Mouse (Mus musculus): ENCODE results near the gene Usp25. TPM values are rescaled to one million over a fixed set of nuclear protein-coding genes. Genes with fewer than 3 reads are reported as not detected.
A peak's percentile ranks its signal among the peaks of the same experiment; 100 is the strongest.

Usp25 gene
- polyA plus RNA-seq, 1 experiment from 2014 or later: 29.8 TPM

- 78% methylated on average over 2 of the region's 2 CpGs for WGBS
- no peak overlapping the region for H3K4me2 ChIP-seq (ENCODE audit: low read depth, low read length)
- H3K4me3 ChIP-seq (ENCODE audit: low read depth, low read length): no peak overlapping the region
- H3K36me3 ChIP-seq (replicated peaks; ENCODE audit: control insufficient read depth, insufficient read depth, low read depth, low read length): no peaks in the 10 kb centered on the region; the same call in 1 of the 2 replicates
- H3K4me1 ChIP-seq (ENCODE audit: control insufficient read depth, insufficient read depth, low read length): no peaks in the 10 kb centered on the region
- no peak overlapping the region for H3K9ac ChIP-seq (replicated peaks; ENCODE audit: low read length)
- no peaks in the 10 kb centered on the region for H3K9me3 ChIP-seq (replicated peaks; ENCODE audit: control insufficient read depth, low read length)
- DNase-seq (ENCODE audit: low spot score) (no peak), ATAC-seq (replicated peaks; ENCODE audit: insufficient number of reproducible peaks, low FRiP score, low TSS enrichment, low read depth) (no peak)
- no peak overlapping the region for H3K27ac ChIP-seq (replicated peaks; ENCODE audit: low read depth, low read length)
- H3K27me3 ChIP-seq (ENCODE audit: control insufficient read depth, insufficient read depth, low read length): no peaks in the 10 kb centered on the region
These were observed 70.6 kb downstream of the Usp25 start for GRCm38 (mm10) chr16:77084071-77084470.

- WGBS: 93% methylated on average over 3 of the region's 3 CpGs
- DNase-seq (ENCODE audit: low spot score) (no peak), ATAC-seq (replicated peaks; ENCODE audit: insufficient number of reproducible peaks, low FRiP score, low TSS enrichment, low read depth) (no peak)
- Histone ChIP-seq H3K27me3 (ENCODE audit: control insufficient read depth, insufficient read depth, low read length) (no peaks in the 10 kb centered on the region), H3K27ac (replicated peaks; ENCODE audit: low read depth, low read length) (no peak overlapping the region), H3K9ac (replicated peaks; ENCODE audit: low read length) (no peak overlapping the region), H3K4me1 (ENCODE audit: control insufficient read depth, insufficient read depth, low read length) (no peaks in the 10 kb centered on the region), H3K9me3 (replicated peaks; ENCODE audit: control insufficient read depth, low read length) (no peaks in the 10 kb centered on the region), H3K4me2 (ENCODE audit: low read depth, low read length) (no peak overlapping the region), H3K36me3 (replicated peaks; ENCODE audit: control insufficient read depth, insufficient read depth, low read depth, low read length) (no peaks in the 10 kb centered on the region; the same call in 1 of the 2 replicates), H3K4me3 (ENCODE audit: low read depth, low read length) (no peak overlapping the region)
These were observed 76.3 kb downstream of the Usp25 start for GRCm38 (mm10) chr16:77089806-77090205.

- no peak overlapping the region for H3K27ac ChIP-seq (replicated peaks; ENCODE audit: low read depth, low read length)
- no peaks in the 10 kb centered on the region for H3K4me1 ChIP-seq (ENCODE audit: control insufficient read depth, insufficient read depth, low read length)
- no peaks in the 10 kb centered on the region for H3K27me3 ChIP-seq (ENCODE audit: control insufficient read depth, insufficient read depth, low read length)
- no peak overlapping the region for H3K4me2 ChIP-seq (ENCODE audit: low read depth, low read length)
- DNase-seq (ENCODE audit: low spot score) (no peak), ATAC-seq (replicated peaks; ENCODE audit: insufficient number of reproducible peaks, low FRiP score, low TSS enrichment, low read depth) (no peak)
- H3K36me3 ChIP-seq (replicated peaks; ENCODE audit: control insufficient read depth, insufficient read depth, low read depth, low read length): no peaks in the 10 kb centered on the region; the same call in 1 of the 2 replicates
- H3K4me3 ChIP-seq (ENCODE audit: low read depth, low read length): no peak overlapping the region
- no peak overlapping the region for H3K9ac ChIP-seq (replicated peaks; ENCODE audit: low read length)
- WGBS: 90% methylated on average over 9 of the region's 9 CpGs
- H3K9me3 ChIP-seq (replicated peaks; ENCODE audit: control insufficient read depth, low read length): no peaks in the 10 kb centered on the region
These were observed 80.0 kb downstream of the Usp25 start for GRCm38 (mm10) chr16:77093526-77093925.

- Histone ChIP-seq H3K36me3 (replicated peaks; ENCODE audit: control insufficient read depth, insufficient read depth, low read depth, low read length) (no peaks in the 10 kb centered on the region; the same call in 1 of the 2 replicates), H3K4me3 (ENCODE audit: low read depth, low read length) (no peak overlapping the region), H3K4me2 (ENCODE audit: low read depth, low read length) (no peak overlapping the region), H3K9ac (replicated peaks; ENCODE audit: low read length) (no peak overlapping the region), H3K4me1 (ENCODE audit: control insufficient read depth, insufficient read depth, low read length) (no peaks in the 10 kb centered on the region), H3K27ac (replicated peaks; ENCODE audit: low read depth, low read length) (no peak overlapping the region), H3K27me3 (ENCODE audit: control insufficient read depth, insufficient read depth, low read length) (no peaks in the 10 kb centered on the region), H3K9me3 (replicated peaks; ENCODE audit: control insufficient read depth, low read length) (no peaks in the 10 kb centered on the region)
- 90% methylated on average over 7 of the region's 7 CpGs for WGBS
- ATAC-seq (replicated peaks; ENCODE audit: insufficient number of reproducible peaks, low FRiP score, low TSS enrichment, low read depth): no peak
- DNase-seq (ENCODE audit: low spot score): no peak
These were observed 81.6 kb downstream of the Usp25 start for GRCm38 (mm10) chr16:77095017-77095551.

- Histone ChIP-seq H3K36me3 (replicated peaks; ENCODE audit: control insufficient read depth, insufficient read depth, low read depth, low read length) (no peaks in the 10 kb centered on the region), H3K9ac (replicated peaks; ENCODE audit: low read length) (no peak overlapping the region), H3K4me2 (ENCODE audit: low read depth, low read length) (no peak overlapping the region), H3K27ac (replicated peaks; ENCODE audit: low read depth, low read length) (no peak overlapping the region), H3K4me3 (ENCODE audit: low read depth, low read length) (no peak overlapping the region), H3K27me3 (ENCODE audit: control insufficient read depth, insufficient read depth, low read length) (no peaks in the 10 kb centered on the region), H3K9me3 (replicated peaks; ENCODE audit: control insufficient read depth, low read length) (no peaks in the 10 kb centered on the region), H3K4me1 (ENCODE audit: control insufficient read depth, insufficient read depth, low read length) (no peaks in the 10 kb centered on the region)
- peak; percentile 76 for DNase-seq (ENCODE audit: low spot score)
- WGBS: 62% methylated on average over 8 of the region's 8 CpGs
- no peak for ATAC-seq (replicated peaks; ENCODE audit: insufficient number of reproducible peaks, low FRiP score, low TSS enrichment, low read depth)
These were observed 85.7 kb downstream of the Usp25 start for GRCm38 (mm10) chr16:77099018-77099869.

- WGBS: 88% methylated on average over 5 of the region's 5 CpGs
- Histone ChIP-seq H3K9me3 (replicated peaks; ENCODE audit: control insufficient read depth, low read length) (no peaks in the 10 kb centered on the region), H3K4me3 (ENCODE audit: low read depth, low read length) (no peak overlapping the region), H3K27ac (replicated peaks; ENCODE audit: low read depth, low read length) (no peak overlapping the region), H3K9ac (replicated peaks; ENCODE audit: low read length) (no peak overlapping the region), H3K4me1 (ENCODE audit: control insufficient read depth, insufficient read depth, low read length) (no peaks in the 10 kb centered on the region), H3K27me3 (ENCODE audit: control insufficient read depth, insufficient read depth, low read length) (no peaks in the 10 kb centered on the region), H3K36me3 (replicated peaks; ENCODE audit: control insufficient read depth, insufficient read depth, low read depth, low read length) (no peaks in the 10 kb centered on the region), H3K4me2 (ENCODE audit: low read depth, low read length) (no peak overlapping the region)
- ATAC-seq (replicated peaks; ENCODE audit: insufficient number of reproducible peaks, low FRiP score, low TSS enrichment, low read depth) (no peak), DNase-seq (ENCODE audit: low spot score) (no peak)
These were observed 90.2 kb downstream of the Usp25 start for GRCm38 (mm10) chr16:77103637-77104264.

GRCm38 (mm10) chr16:77111268-77111667 is 97.8 kb downstream of the Usp25 start:
- H3K27ac ChIP-seq (replicated peaks; ENCODE audit: low read depth, low read length): no peak overlapping the region
- H3K4me2 ChIP-seq (ENCODE audit: low read depth, low read length): no peak overlapping the region
- H3K9me3 ChIP-seq (replicated peaks; ENCODE audit: control insufficient read depth, low read length): no peaks in the 10 kb centered on the region
- no peaks in the 10 kb centered on the region for H3K27me3 ChIP-seq (ENCODE audit: control insufficient read depth, insufficient read depth, low read length)
- ATAC-seq (replicated peaks; ENCODE audit: insufficient number of reproducible peaks, low FRiP score, low TSS enrichment, low read depth): no peak
- H3K9ac ChIP-seq (replicated peaks; ENCODE audit: low read length): no peak overlapping the region
- no peaks in the 10 kb centered on the region for H3K4me1 ChIP-seq (ENCODE audit: control insufficient read depth, insufficient read depth, low read length)
- 0 out of 2 replicates have a peak, but pooled peaks cover 2% of the 10 kb centered on the region for H3K36me3 ChIP-seq (replicated peaks; ENCODE audit: control insufficient read depth, insufficient read depth, low read depth, low read length)
- WGBS: 74% methylated on average over 1 of the region's 1 CpGs
- no peak overlapping the region for H3K4me3 ChIP-seq (ENCODE audit: low read depth, low read length)
- no peak for DNase-seq (ENCODE audit: low spot score)

- Histone ChIP-seq H3K27ac (replicated peaks; ENCODE audit: low read depth, low read length) (no peak overlapping the region), H3K27me3 (ENCODE audit: control insufficient read depth, insufficient read depth, low read length) (no peaks in the 10 kb centered on the region), H3K9ac (replicated peaks; ENCODE audit: low read length) (no peak overlapping the region), H3K4me1 (ENCODE audit: control insufficient read depth, insufficient read depth, low read length) (no peaks in the 10 kb centered on the region), H3K9me3 (replicated peaks; ENCODE audit: control insufficient read depth, low read length) (no peaks in the 10 kb centered on the region), H3K4me3 (ENCODE audit: low read depth, low read length) (no peak overlapping the region), H3K36me3 (replicated peaks; ENCODE audit: control insufficient read depth, insufficient read depth, low read depth, low read length) (no peaks in the 10 kb centered on the region), H3K4me2 (ENCODE audit: low read depth, low read length) (no peak overlapping the region)
- DNase-seq (ENCODE audit: low spot score) (no peak), ATAC-seq (replicated peaks; ENCODE audit: insufficient number of reproducible peaks, low FRiP score, low TSS enrichment, low read depth) (no peak)
- 71% methylated on average over 1 of the region's 1 CpGs for WGBS
These were observed 112.4 kb downstream of the Usp25 start for GRCm38 (mm10) chr16:77125908-77126307.
